Mouse (Mus musculus) limb, embryonic 14.5 days (tissue): ENCODE results near the gene Prm1. TPM values are rescaled to one million over a fixed set of nuclear protein-coding genes. Genes with fewer than 3 reads are reported as not detected.

Experiments
- ATAC-seq: fragments of 200-750 bp; cut with Nextera tagmentation; 2 replicates; pipeline ENCODE4 v1.8.0; 2017; ENCODE audit warnings: low read depth, moderate number of reproducible peaks, moderate TSS enrichment; ENCODE audit not compliant: low FRiP score
- DNase-seq: peaks from one replicate; pipeline ENCODE4 v3.0.0-alpha.2; 2015; ENCODE audit warnings: low spot score
- H3K27ac ChIP-seq: fragments of 300-500 bp; sonication (generic); replicated peaks from 2 replicates; pipeline ENCODE4 v1.5.1; 2014; ENCODE audit warnings: low read depth, mild to moderate bottlenecking, low read length, moderate library complexity, mixed read lengths
- H3K27me3 ChIP-seq: fragments of 300-500 bp; sonication (generic); 2 replicates; pipeline ENCODE4 v1.6.1; 2014; ENCODE audit warnings: low read length, mixed read lengths; ENCODE audit not compliant: control insufficient read depth, insufficient read depth
- H3K36me3 ChIP-seq: fragments of 300-500 bp; sonication (generic); 2 replicates; pipeline ENCODE4 v1.6.1; 2014; ENCODE audit warnings: mild to moderate bottlenecking, low read length, moderate library complexity, mixed read lengths; ENCODE audit not compliant: control insufficient read depth, insufficient read depth
- H3K4me1 ChIP-seq: fragments of 300-500 bp; sonication (generic); 2 replicates; pipeline ENCODE4 v1.6.1; 2014; ENCODE audit warnings: antibody characterized with exemption, low read length, mixed read lengths; ENCODE audit not compliant: control insufficient read depth, insufficient read depth
- H3K4me2 ChIP-seq: fragments of 300-500 bp; sonication (generic); replicated peaks from 2 replicates; pipeline ENCODE4 v1.6.1; 2014; ENCODE audit warnings: low read depth, mild to moderate bottlenecking, low read length, moderate library complexity; ENCODE audit not compliant: severe bottlenecking
- H3K4me3 ChIP-seq: fragments of 300-500 bp; sonication (generic); replicated peaks from 2 replicates; pipeline ENCODE4 v1.5.1; 2014; ENCODE audit warnings: low read length
- H3K9ac ChIP-seq: fragments of 300-500 bp; sonication (generic); 2 replicates; pipeline ENCODE4 v1.6.1; 2014; ENCODE audit warnings: mild to moderate bottlenecking, low read depth, low read length, moderate library complexity; ENCODE audit not compliant: severe bottlenecking
- H3K9me3 ChIP-seq: fragments of 300-500 bp; sonication (generic); 2 replicates; pipeline ENCODE4 v1.6.1; 2016; ENCODE audit warnings: low read length; ENCODE audit not compliant: control insufficient read depth
- POLR2A ChIP-seq: fragments of 200-500 bp; IDR thresholded peaks from 2 replicates; pipeline ENCODE4 v1.8.0; 2012; ENCODE audit warnings: inconsistent platforms, mild to moderate bottlenecking, moderate library complexity, borderline replicate concordance; ENCODE audit not compliant: insufficient read depth, insufficient read length; ENCODE audit errors: extremely low read depth
- WGBS: fragments of 180-500 bp; shearing (Covaris S2); extraction: QIAGEN DNeasy Blood & Tissue Kit; methylation state at CpG from one replicate; pipeline ENCODE4 v1.1.7; 2014; 5-methylcytosine and 5-hydroxymethylcytosine counted together
- polyA plus RNA-seq, 2 experiments: library from polyadenylated mRNA; depleted of rRNA in 1 of 2; stranded (reverse) in 1 of 2; unstranded in 1 of 2; fragments of >200 nt; fragmentation: Nextera tagmentation in 1 of 2; extraction: Ambion mirVana in 1 of 2; gene quantifications; 2 replicates each; pipeline versions ENCODE4 v1.2.1 to v1.2.3; 2012 to 2014

Prm1 gene
- polyA plus RNA-seq, 2 experiments, result not detected

DNA sequence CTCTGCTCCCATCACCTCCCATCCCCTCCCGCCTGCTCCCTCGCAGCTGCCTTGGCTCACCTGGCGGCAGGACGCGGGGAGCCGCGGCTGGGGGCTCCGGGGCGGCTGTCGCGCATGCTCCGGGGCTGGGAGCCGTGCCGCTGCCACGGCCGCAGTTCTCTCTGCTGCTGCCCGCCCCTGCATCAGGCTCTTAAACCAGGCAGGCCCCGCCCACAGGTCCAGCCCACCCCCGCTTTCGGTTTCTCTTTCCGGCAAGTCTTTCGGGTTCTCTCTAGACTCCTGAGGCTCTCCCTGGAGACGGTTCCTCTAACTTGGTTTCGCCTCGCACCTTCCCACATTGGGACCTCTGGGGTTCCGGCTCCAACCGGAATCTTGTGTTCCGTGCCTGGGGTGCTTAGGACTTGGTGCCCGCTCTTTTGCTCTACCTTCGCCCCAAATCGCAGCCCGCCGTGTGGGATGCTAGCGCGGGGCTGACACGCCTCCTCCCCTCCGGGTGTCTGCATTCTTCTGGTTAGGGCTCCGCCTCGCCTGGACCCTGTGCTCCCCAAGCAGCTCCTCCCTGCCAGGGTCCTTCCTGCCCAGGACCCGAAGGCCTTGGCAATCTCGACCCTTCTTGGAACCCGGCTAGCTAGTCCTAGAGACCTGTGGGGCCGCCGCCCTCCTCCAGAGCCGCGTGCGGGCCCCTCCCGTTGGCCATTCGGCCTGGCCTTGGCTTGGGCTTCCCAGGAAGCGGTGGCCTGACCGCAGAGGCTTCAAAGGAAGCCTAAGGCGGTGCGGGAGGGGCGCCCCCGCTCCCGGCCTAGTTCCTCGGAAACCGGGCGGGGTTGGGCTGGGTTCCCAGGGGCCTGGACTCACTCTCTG, 20.0 kb downstream of the Prm1 start, which contains the start of gene Socs1:
Gene Socs1, minus strand, starts transcription at position 166 of the 861 bp plus-strand sequence.
- Histone ChIP-seq H3K9ac (peak within 1 kb of the TSS; percentile 82), H3K9me3 (no peaks in the 10 kb centered on the region), H3K4me3 (peak within 1 kb of the TSS; percentile 84), H3K4me2 (peak within 1 kb of the TSS; percentile 89), H3K36me3 (peaks cover 12% of the 10 kb centered on the region), H3K27me3 (no peaks in the 10 kb centered on the region), H3K27ac (peak within 1 kb of the TSS; percentile 96), H3K4me1 (peaks cover 35% of the 10 kb centered on the region)
- ATAC-seq (peak; percentile 88), DNase-seq (peak; percentile 95)
- peak; percentile 64; the same call in 1 of the 2 replicates for TF ChIP-seq POLR2A
- under 1% methylated on average over 33 of the region's 59 CpGs for WGBS

GRCm38 (mm10) chr16:10784793-10785370, 20.8 kb downstream of the Prm1 start:
- peak overlapping the region; percentile 89 for H3K4me2 ChIP-seq
- peak; percentile 93 for DNase-seq
- peak; percentile 81; the same call in 1 of the 2 replicates for TF ChIP-seq POLR2A
- no peaks in the 10 kb centered on the region for H3K27me3 ChIP-seq
- 0% methylated on average over 12 of the region's 55 CpGs for WGBS
- peaks cover 12% of the 10 kb centered on the region for H3K36me3 ChIP-seq
- H3K27ac ChIP-seq, result peak overlapping the region; percentile 96
- peak; percentile 81 for ATAC-seq
- H3K4me3 ChIP-seq, result peak overlapping the region; percentile 84
- H3K9ac ChIP-seq, result peak overlapping the region; percentile 82
- peaks cover 39% of the 10 kb centered on the region for H3K4me1 ChIP-seq
- H3K9me3 ChIP-seq, result no peaks in the 10 kb centered on the region

- TF ChIP-seq POLR2A, result no peak
- peak overlapping the region; percentile 82 for H3K9ac ChIP-seq
- peaks cover 12% of the 10 kb centered on the region for H3K36me3 ChIP-seq
- 3% methylated on average over 71 of the region's 81 CpGs for WGBS
- DNase-seq, result peak; percentile 40
- H3K9me3 ChIP-seq, result no peaks in the 10 kb centered on the region
- no peak for ATAC-seq
- H3K4me2 ChIP-seq, result peak overlapping the region; percentile 89
- H3K4me3 ChIP-seq, result peak overlapping the region; percentile 84
- H3K27me3 ChIP-seq, result no peaks in the 10 kb centered on the region
- H3K4me1 ChIP-seq, result peaks cover 39% of the 10 kb centered on the region
- H3K27ac ChIP-seq, result peak overlapping the region; percentile 96
These were observed 21.5 kb downstream of the Prm1 start for GRCm38 (mm10) chr16:10783883-10784792.

- Histone ChIP-seq H3K9me3 (no peaks in the 10 kb centered on the region), H3K9ac (no peak overlapping the region; the same call in 1 of the 2 replicates), H3K4me1 (peaks cover 39% of the 10 kb centered on the region), H3K4me2 (peak overlapping the region; percentile 89), H3K36me3 (peaks cover 12% of the 10 kb centered on the region), H3K27ac (no peak overlapping the region), H3K4me3 (peak overlapping the region; percentile 84), H3K27me3 (no peaks in the 10 kb centered on the region)
- 47% methylated on average over 8 of the region's 8 CpGs for WGBS
- ATAC-seq (no peak), DNase-seq (no peak)
- TF ChIP-seq POLR2A, result no peak
These were observed 22.2 kb downstream of the Prm1 start for GRCm38 (mm10) chr16:10783451-10783850.

DNA sequence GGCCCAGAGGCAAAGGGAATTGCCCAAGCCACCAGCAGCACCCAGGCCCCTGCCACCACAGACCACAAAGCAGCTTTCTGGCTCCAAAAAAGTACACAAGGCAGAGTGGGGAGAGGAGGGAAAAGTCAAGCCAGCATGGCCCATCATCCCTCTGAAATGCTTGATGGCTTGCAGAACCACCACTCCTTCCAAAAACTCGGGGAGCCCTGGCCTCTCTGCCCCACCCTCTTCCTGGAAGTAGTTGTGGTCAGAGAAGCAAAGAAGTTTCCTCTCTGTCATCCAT, 22.5 kb downstream of the Prm1 start:
- Histone ChIP-seq H3K9ac (no peak overlapping the region; the same call in 1 of the 2 replicates), H3K4me1 (peaks cover 39% of the 10 kb centered on the region)

More for the DNA sequence above, 22.5 kb downstream of the Prm1 start:
- ATAC-seq (no peak), DNase-seq (no peak)
- H3K4me3 ChIP-seq, result peak overlapping the region; percentile 84
- no peaks in the 10 kb centered on the region for H3K9me3 ChIP-seq
- 24% methylated on average over 1 of the region's 1 CpGs for WGBS
- TF ChIP-seq POLR2A, result no peak
- no peaks in the 10 kb centered on the region for H3K27me3 ChIP-seq
- H3K27ac ChIP-seq, result peak overlapping the region; percentile 72; the same call in 1 of the 2 replicates
- H3K36me3 ChIP-seq, result peaks cover 12% of the 10 kb centered on the region
- H3K4me2 ChIP-seq, result peak overlapping the region; percentile 89
